Mouse (Mus musculus): ENCODE data around the gene Usp30.

Usp30 gene

GRCm38 (mm10) chr5:114065161-114065560 is at the start of gene Usp30:
Gene Usp30 (plus strand): TSS chr5:114065461.
- no peak for DNase-seq

GRCm38 (mm10) chr5:114024390-114024789 is 40.9 kb upstream of the Usp30 start:
- DNase-seq: no peak

GRCm38 (mm10) chr5:114024885-114025284 is 40.4 kb upstream of the Usp30 start:
- DNase-seq: no peak

GRCm38 (mm10) chr5:114027217-114027944 is 37.9 kb upstream of the Usp30 start:
- no peak for DNase-seq

- peak; percentile 93 for DNase-seq
Measured at GRCm38 (mm10) chr5:114028111-114028510, 37.1 kb upstream of the Usp30 start.

GRCm38 (mm10) chr5:114030652-114031051 is 34.6 kb upstream of the Usp30 start:
- DNase-seq: no peak

- no peak for DNase-seq
Measured at GRCm38 (mm10) chr5:114032161-114032763, 33.0 kb upstream of the Usp30 start.

- DNase-seq: peak; percentile 38
Measured at GRCm38 (mm10) chr5:114034393-114034792, 30.9 kb upstream of the Usp30 start.

- DNase-seq: peak; percentile 68
Measured at GRCm38 (mm10) chr5:114035111-114035510, 30.1 kb upstream of the Usp30 start.

GRCm38 (mm10) chr5:114040508-114040907 is 24.8 kb upstream of the Usp30 start:
- no peak for DNase-seq

GRCm38 (mm10) chr5:114040911-114041310 is 24.4 kb upstream of the Usp30 start:
- DNase-seq: no peak

- no peak for DNase-seq
Measured at GRCm38 (mm10) chr5:114041327-114041930, 23.8 kb upstream of the Usp30 start.

GRCm38 (mm10) chr5:114043800-114044199 is 21.5 kb upstream of the Usp30 start:
- no peak for DNase-seq

- no peak for DNase-seq
Measured at GRCm38 (mm10) chr5:114045134-114045533, 20.1 kb upstream of the Usp30 start.

GRCm38 (mm10) chr5:114046151-114046550 is 19.1 kb upstream of the Usp30 start:
- no peak for DNase-seq

GRCm38 (mm10) chr5:114046604-114047003 is 18.7 kb upstream of the Usp30 start:
- DNase-seq: no peak

- no peak for DNase-seq
Measured at GRCm38 (mm10) chr5:114047182-114047581, 18.1 kb upstream of the Usp30 start.

GRCm38 (mm10) chr5:114048731-114049308 is 16.4 kb upstream of the Usp30 start:
- no peak for DNase-seq

- peak; percentile 74 for DNase-seq
Measured at GRCm38 (mm10) chr5:114052246-114052761, 13.0 kb upstream of the Usp30 start.

GRCm38 (mm10) chr5:114057129-114057731 is 8.0 kb upstream of the Usp30 start:
- no peak for DNase-seq

- DNase-seq: no peak
Measured at GRCm38 (mm10) chr5:114061675-114062074, 3.6 kb upstream of the Usp30 start.

- DNase-seq: no peak
Measured at GRCm38 (mm10) chr5:114063958-114064357, 1.3 kb upstream of the Usp30 start.

GRCm38 (mm10) chr5:114066601-114067000 is 1.3 kb downstream of the Usp30 start:
- DNase-seq: no peak

Measured in kidney, adult 11 months (tissue).